Mouse (Mus musculus) mouse trophoblast stem cell (cell line): ENCODE results near the gene Lypd6b.

Experiments
- in situ Hi-C, 2 experiments: fragments of 300-500 bp; cut with MseI, MboI; formaldehyde crosslinking; loops; 2 replicates in 1 of 2; 3 replicates in 1 of 2; pipeline ENCODE4 v1.15.1; 2025

Lypd6b gene

DNA sequence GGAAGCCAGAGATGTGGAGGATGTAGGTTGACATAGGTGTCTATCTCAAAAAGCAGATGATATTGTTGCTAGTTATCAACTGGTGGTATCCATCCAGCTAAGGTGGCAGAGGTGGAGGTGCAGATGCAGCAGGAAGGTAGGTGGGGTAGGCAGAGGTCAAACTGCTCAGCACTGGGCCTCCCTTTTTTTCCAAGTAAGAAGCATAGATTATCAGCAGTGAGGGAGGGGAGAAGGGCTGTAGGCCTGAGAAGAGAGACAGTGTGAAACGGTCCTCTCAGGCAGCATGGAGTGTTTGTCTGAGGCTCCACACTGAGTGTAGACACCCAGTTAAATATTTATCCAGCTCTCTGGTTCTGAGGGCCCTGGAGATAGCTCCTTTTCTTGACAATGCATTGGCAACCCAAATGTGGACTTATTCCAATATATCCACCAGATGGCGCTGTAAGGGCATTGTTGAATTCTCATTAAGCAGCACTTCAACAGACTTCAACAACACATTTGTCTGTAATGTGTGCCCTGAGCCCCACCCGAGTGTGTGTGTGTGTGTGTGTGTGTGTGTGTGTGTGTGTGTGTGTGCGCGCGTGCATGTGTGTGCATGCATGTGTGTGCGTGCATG is 23.0 kb upstream of the Lypd6b start:
- in situ Hi-C loops = loop anchor here in 1 of 2 experiments (5.0 kb wide), 1 partner anchor 508 kb away; no protein-coding TSS in a partner anchor

DNA sequence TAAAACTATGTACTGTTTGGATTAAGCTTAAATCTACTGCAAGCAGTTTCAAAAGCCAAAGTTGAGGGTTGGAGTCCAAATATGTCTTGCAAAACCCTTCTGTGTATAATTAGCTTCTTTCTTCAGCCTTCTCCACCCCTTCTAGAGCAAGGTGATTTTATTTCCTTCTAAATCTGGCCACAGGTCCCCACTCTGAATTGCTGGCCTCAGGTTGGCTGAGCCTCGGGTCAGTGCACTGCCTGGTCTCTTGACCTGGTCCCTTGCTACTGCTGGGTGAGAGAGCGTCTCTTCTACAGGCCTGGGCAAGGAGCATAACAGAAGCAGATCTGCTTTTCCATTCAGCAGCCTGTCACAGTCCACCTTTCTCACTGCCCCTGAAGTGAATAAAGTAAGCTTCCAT is 18.6 kb upstream of the Lypd6b start:
- in situ Hi-C loops = loop anchor here in 1 of 2 experiments (5.0 kb wide), 1 partner anchor 498 kb away; no protein-coding TSS in a partner anchor

DNA sequence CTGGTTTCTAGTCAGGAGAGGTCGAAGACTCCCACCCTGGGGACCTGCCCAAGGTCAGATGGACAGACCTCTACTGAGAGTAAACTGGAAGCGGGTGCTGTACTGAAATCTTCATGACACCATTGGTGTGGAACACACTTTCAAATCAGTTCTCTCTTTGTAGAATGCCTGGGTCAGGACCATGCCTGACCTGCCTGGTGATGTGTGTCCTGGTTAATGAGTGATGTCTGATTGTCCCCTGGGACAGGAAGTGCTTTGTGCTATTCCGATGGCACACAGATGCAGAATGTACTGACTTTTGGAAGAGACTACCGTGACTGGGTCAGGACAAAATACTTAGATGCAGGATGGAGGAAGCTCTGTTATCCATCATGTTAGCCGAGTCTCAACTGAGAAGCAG is 17.0 kb upstream of the Lypd6b start:
- in situ Hi-C loops = no loop called here

DNA sequence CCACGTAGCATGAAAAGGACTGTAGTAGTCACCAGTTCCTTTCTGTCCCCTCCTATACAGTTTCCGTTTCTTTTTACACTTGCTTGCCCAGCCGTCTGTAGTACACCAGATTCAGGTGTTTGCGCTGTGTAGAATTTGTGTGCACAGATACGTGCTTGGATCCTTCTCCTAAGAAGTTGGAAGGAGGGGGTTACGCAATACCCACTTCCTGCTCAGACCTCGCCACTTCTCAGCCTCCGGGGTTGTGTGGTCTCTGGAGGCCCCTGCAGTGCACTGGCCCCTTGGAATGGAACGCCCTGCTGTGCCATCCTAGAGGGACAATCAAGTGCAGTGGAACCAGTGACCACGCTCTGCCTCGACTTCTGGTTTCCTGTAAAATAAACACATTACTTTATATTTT is 16.3 kb upstream of the Lypd6b start:
- in situ Hi-C loops = no loop called here

DNA sequence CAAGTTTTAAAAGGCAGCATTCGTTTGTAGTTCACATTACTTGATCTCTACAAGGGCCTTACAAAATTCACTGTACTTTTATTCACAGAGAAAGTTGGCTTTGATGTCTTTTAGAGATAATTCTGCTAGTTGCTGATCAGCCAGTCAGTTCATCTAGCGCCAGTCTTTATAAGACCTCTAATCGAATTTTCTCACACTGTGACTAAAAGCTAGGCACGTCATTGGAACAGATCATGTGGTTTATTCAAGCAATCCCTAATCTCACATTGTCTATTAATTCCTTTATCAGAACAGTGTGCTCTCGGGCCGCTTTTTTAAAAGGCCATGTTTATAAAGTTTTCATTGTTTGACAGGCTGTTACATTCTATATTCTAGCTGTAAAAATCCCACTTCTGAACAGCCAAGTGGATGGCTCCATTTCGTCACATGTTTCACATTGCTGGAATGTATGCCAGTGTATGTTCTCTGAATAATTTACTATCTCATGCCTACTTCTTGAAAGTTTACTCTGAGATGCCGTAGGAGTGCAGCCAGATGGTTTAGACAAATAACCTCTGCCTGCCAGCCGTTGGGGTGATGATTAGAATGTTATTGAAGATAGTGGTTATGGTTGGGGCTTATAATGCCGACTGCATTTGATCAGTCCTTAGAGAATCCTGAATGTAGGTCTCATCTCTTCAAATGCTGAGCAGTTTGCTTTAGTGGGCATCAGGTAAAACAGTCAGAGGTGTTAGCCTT is 14.1 kb upstream of the Lypd6b start:
- in situ Hi-C loops = no loop called here

DNA sequence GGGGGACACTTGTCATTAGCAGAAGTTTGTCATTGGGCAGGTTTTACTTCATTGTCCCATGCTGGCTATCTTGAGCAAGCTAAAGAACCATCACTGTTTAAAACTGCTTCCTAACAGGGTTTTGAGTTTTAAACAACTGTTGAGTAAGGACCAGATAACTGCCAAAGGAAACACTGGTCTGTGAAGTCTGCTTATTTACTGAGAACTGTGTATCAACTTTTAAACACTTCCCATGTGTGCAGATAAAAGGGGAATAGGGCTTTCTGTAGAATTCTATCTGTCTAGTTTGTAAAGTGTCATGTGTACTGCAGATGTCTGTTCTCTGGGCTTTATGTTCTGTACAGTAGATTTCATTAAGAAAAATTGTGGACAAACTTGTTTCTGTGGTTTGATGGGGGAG is 13.3 kb upstream of the Lypd6b start:
- in situ Hi-C loops = no loop called here

DNA sequence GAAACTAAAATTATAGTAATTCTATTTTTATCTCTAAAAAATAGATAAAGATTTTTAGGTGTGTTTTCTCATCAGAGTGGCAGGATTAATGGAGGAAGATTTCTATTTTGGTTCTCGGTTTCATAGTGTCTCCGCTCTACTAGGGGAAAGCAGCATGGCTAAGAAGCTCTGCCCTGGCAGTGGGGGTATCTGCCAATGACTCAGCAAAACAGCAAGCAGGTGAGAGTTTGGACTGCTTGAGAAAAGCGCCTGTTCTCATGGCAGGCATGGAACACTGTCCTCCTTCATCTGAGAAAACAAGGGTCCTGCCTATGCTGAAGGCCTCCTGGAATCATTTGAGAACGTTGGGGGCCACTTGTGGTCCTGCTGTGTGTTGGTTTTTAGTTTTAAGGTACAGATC is 12.3 kb upstream of the Lypd6b start:
- in situ Hi-C loops = no loop called here

DNA sequence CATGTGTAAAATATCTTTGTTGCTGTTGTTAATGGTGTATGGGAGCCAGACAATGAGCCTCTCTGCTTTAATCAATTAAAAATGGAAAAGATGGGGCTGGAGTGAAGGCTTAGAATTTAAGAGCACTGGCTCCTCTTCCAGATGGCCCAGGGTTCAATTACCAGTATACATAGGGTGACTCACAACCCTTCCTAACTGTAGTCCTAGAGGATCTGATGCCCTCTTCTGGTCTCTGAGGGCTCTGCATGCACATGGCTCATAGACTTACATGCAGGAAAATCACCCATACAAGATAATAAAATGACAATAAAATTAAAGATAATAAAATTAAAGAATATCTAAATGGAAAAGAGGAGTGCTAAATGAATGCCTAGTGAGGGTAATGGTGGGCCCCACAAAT is 11.8 kb upstream of the Lypd6b start:
- in situ Hi-C loops = no loop called here

DNA sequence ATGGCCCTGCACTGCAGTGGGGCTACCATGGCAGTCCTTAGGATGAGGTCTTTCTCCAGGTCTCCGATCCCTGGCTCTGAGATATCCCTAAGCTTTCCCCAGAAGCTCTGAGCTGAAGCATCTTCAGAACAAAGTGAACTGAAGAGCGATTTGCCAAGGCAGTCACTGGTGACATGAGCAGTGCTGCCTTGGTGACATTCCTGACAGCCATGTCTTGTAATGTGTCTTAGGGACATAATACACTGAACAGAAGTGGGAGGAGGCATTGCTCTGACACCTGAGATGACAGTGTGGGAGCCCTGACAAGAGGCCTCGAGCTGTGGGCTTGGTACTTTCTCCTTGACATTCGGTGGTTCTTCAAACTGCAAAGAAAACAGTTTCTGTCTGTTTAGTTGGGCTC is 11.1 kb upstream of the Lypd6b start:
- in situ Hi-C loops = no loop called here

DNA sequence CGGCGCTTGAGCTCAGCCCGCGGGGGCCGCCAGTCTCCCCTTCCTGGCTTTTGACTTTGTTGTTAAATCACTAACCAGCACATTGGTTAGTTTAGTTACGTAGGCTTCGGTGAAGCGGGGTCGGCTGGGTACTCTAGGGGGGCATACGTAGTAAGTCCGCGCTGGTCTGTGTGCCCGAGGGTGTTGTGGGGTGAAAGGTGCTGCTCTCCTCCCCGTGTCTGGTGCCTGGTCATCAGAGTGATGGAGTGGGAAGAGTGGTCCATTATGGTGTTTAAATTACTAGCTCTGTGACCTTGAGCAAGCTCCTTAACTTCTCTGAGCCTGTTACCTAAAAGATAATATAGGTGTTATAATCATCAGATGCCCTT is 547 bp downstream of the Lypd6b start:
- in situ Hi-C loops = no loop called here

DNA sequence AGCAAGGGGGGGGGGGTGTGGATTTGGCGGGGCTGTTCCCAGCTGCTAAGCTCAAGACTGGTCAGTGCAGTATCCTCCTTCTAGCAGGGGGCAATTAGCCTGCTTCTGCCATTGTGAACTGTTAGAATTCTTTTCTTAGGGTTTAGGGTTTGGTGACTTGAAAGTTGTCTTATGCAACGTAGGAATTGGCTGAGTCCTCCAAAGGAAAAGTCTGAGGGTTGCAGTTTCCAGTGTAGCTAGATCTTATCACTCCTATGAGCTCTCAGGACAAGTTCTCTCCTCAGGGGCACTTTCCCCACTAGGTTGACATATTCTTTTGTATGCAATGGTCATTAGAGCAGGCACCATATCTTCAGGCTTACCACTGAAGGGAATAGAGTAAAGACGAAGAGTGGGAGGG is 1.2 kb downstream of the Lypd6b start:
- in situ Hi-C loops = no loop called here

DNA sequence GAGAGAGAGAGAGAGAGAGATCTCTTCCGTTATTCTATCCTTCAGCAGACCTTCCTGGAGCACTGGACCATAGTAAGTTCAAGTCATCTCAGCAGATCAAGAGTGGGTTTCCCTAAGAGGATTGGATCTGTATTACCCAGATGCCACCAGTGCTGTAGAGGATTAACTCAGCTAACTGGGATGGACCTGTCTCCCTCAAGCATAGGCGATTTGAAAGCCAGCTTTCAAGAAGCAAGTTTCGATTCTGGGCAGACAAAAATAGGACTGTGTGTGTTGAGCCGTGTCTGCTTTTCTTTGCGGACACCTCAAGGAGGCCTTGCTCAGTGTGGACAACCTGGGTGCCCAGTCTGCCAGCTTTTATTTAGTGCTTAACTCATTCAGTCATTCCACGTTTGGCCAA is 1.6 kb downstream of the Lypd6b start:
- in situ Hi-C loops = no loop called here

DNA sequence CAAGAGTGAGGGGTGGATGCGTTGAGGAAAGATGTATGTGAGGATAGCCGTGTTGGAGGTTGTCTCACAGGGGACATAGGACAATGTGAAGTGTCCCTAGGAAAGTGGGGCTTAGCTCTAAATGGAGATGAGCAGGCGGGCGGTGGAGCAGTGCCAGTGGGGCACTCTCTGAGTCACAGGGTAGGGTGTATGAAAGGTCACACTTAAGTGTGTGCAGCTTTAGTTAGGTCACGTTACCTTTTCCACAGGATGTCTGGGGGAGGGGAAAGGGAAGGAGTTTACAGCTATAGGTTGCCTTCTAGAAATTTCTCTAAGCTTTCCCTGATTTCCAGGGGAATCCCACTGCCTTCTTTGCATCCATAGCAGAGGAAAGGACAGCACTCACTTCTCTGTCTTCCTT is 2.0 kb downstream of the Lypd6b start:
- in situ Hi-C loops = no loop called here

DNA sequence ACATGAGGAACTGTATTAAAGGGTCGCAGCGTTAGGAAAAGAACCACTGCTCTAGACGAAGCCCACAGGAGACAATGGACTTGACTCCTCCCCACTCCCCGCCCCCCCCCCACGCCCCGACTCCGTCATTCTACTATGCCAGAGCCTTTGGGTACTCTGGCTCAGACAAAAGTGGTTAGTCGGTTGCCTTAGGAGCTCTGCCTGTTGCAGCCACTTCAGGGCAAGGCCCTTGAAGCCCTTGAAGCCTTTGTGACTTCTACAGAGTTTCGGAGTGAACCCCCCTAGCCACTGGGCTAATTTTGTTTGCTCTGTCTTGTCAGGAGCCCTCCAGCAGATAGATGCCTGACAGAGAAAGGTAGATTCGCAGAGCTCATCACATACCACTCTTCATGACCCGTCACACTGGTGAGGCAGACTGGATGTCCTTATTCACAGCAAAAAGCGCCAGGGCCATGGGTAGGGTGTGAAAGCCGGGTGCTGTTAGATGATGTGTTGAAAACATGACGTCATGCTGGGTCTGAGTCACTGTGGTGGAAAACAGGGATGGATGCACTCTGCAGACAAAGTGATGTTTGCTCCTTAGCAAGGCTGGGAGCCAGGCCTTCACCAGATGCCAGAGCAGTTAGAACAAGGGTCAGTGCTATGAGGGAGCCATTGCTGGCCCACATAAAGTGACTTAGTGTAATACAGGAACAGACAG is 10.1 kb downstream of the Lypd6b start:
- in situ Hi-C loops = no loop called here

DNA sequence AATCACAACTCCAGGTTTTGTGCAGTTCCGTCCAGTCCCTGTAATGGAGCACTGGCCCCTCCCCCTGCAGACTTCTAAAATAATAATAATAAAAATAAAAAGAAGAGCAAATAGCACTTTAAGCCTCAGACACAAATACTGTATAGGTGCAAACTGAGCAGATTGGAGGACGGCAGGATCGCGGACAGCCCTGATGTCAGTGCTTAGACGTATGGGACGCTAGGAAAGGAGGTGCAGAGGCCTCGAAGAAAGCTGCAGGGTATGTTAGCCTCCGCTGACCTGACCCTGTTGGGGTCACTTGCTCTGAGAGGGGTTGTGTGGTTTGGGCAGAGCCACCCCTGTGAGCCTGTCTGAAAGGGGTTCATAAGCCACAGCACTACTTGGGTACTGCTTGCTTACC is 17.0 kb downstream of the Lypd6b start:
- in situ Hi-C loops = no loop called here

DNA sequence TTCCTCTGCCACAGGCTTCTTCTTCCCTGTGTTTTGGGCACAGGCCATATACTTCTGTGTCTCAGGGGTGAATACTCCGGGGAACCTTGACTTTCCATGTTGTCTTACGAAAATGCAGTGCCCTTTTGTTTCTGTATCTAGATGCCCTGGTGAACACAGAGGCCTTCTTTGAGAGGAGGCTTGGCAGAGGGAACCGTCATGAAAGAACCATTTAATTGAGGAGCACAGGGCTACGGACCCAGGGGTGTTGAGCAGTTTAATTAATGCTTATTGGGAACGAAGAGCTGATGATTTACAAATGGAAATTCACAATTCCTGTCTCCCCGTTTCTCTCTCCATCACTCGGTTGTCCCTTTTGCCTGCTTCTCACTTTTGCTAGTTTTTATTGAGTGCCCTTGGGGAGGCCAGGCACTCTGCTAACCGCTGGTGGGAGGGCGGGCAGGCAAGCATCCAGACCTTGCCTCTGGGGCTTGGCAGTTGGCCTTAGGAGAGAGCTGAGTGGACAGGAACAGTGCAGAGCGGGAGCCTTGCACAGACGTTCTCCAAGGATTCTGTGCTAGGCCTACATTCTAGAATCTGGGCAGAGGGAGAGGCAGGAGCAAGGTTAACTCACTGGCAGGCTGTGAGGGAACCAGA is 18.4 kb downstream of the Lypd6b start:
- in situ Hi-C loops = no loop called here

DNA sequence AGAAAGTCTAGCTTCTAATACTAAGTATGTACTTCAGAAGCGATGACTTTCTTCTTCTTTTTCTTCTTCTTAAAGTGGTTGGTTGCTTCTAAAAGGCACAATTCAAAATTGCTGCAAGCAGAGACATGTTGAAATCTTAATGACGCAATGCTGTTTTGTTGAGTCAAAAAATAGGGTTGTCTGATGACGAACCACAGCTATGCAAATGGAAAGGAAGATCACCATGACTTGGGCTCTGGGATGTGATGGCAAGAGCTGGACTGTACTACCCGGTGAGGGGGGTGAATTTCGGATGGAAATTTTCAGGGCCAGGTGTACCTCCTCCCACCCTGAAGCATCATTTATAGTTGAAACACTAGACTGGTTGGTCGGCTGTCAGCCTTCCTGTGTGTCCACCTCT is 22.0 kb downstream of the Lypd6b start:
- in situ Hi-C loops = no loop called here

DNA sequence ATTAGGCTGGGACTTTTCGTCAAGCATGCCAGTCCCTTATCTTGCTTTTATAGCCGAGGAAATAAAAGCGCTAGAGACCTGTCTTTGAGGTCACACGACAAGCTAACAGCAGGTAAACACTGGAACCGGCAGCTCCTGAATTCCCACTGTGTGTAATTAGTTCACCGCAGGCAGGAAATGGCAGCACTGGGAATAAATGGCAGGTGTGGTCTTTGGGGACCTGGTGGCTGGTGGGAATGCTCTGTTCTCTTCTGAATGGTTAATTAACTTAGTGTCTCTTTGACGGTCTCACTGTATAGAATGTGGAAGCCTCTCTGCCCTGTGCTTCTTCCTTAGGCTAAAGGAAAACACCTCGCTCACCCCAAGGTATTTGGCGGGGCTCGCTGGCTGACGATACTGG is 23.9 kb downstream of the Lypd6b start:
- in situ Hi-C loops = no loop called here

DNA sequence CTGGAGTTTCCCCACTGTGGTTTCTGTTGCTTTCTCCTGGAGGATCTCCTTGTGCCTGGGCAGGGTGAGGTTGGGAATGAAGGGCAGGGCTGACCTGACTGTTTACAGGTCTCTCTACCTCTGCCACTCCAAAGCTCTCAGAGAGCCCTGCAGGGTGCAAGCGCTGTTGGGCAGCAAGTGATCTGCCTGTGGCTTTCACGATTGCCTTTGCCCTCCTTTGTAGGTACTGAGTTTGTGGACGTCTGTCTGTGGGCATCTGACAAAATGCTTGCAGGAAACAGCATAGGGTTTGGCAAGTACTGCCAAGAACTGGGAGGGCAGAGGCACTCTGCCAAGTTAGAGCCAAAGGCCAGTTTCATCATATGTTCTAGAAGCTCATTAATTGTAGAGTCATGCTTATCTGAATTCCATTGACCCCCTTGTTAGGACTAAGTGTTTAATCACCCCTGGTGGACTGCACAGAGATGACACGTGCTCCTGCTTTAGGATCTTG is 24.4 kb downstream of the Lypd6b start:
- in situ Hi-C loops = no loop called here

DNA sequence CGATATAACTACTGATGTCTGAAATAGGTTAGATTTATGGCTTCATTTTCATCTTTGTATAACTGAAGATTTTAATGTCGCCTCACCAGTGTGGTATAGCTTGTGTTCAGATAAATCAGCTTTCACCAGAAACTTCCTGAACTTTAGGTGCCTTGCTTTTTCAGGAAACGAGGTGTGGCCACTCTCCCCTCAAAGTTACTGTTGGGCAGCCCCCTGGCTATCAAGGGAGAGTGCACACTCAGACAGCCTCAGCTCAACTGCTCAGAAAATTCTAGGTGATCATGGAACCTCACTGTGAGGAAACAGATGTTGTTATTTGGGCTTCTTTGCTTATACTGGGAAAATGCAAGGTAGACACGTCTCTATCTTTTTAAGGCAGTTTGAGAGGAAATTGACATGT is 25.7 kb downstream of the Lypd6b start:
- in situ Hi-C loops = no loop called here

DNA sequence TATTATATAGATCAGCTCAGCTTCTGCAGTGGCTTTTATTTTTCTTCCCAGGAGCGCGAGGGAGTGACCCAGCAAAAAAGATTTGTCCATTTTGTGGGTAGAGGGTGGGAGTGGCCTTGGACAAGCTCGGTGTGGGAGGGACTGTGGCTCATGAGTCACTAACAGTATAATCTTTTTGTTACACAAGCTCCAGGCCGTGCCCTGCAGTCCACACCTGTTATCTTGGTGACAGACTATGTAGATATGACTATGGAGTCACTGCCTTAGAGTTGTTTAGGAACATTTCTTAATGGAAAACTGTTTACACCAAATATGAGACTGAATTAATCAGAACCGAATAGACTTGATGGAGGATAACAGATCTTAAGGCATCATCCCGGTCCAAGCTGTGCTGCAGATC is 26.5 kb downstream of the Lypd6b start:
- in situ Hi-C loops = no loop called here

DNA sequence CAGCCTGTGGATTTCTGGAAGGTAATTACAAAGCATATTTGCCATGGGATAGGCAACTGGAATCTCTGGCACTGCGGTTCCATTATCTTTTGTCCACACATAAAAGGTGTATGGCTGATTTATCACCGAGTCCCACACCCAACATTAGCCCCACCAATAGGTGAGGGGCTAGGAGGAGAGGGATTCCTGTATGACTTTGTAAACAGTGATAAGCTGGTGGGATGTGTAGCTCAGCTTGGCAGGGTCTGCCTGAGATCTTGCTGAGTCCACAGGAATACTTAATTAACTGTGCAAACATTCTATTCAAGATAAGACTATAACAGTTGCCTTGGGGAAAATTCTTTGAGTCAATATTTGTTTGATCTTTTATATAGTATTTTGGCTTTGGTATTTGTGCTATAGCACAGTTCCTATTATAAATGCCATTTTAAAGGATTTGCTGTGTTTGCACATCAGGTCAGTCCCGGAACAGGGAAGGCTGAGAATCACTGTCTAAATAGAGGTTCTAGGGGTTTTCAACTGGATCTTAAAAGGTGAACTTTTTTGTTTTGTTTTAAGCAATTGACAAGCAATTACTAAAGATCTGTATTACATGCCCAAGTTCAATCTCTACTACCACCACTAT is 28.3 kb downstream of the Lypd6b start:
- in situ Hi-C loops = no loop called here
